Mouse (Mus musculus) ES-Bruce4 (cell line): Measurements from ENCODE around the gene Bcl9. TPM values are rescaled to one million over a fixed set of nuclear protein-coding genes. Genes with fewer than 3 reads are reported as not detected.

ENCODE experiments used
- H3K27ac ChIP-seq: 2 replicates; pipeline ENCODE4 v1.5.1; 2012; ENCODE audit warnings: low read length, inconsistent platforms; ENCODE audit not compliant: insufficient read depth
- H3K27me3 ChIP-seq: 2 replicates; pipeline ENCODE4 v1.6.1; 2012; ENCODE audit warnings: mild to moderate bottlenecking, low read length, inconsistent platforms; ENCODE audit not compliant: control insufficient read depth, poor library complexity, insufficient read depth, severe bottlenecking
- H3K36me3 ChIP-seq: 2 replicates; pipeline ENCODE4 v1.6.1; 2012; ENCODE audit warnings: inconsistent platforms, mild to moderate bottlenecking, low read length, moderate library complexity; ENCODE audit not compliant: control insufficient read depth, poor library complexity, insufficient read depth, severe bottlenecking
- H3K4me1 ChIP-seq: one replicate; pipeline ENCODE4 v1.8.1; 2011; ENCODE audit warnings: low read length; ENCODE audit not compliant: control insufficient read depth, insufficient read depth
- H3K4me3 ChIP-seq: 2 replicates; pipeline ENCODE4 v1.5.1; 2011; ENCODE audit warnings: low read depth, mild to moderate bottlenecking, low read length
- H3K9ac ChIP-seq: 2 replicates; pipeline ENCODE4 v1.6.1; 2012; ENCODE audit warnings: low read depth, mild to moderate bottlenecking, inconsistent platforms; ENCODE audit not compliant: poor library complexity, severe bottlenecking
- H3K9me3 ChIP-seq: replicated peaks from 2 replicates; pipeline ENCODE4 v1.6.1; 2012; ENCODE audit warnings: mild to moderate bottlenecking, low read length, inconsistent platforms; ENCODE audit not compliant: control insufficient read depth, poor library complexity, insufficient read depth, severe bottlenecking
- CTCF ChIP-seq: IDR thresholded peaks from one replicate; pipeline ENCODE4 v1.8.1; 2011; ENCODE audit warnings: low read depth, low read length
- EP300 ChIP-seq: IDR thresholded peaks from 2 replicates; pipeline ENCODE4 v1.6.1; 2011; ENCODE audit warnings: low read depth, low read length; ENCODE audit not compliant: insufficient read depth
- POLR2A ChIP-seq: IDR thresholded peaks from one replicate; pipeline ENCODE4 v1.8.1; 2011; ENCODE audit warnings: low read length; ENCODE audit not compliant: insufficient read depth
- polyA plus RNA-seq: library from polyadenylated mRNA; stranded (reverse); fragments of >200 nt; gene quantifications from 2 replicates; pipeline ENCODE4 v1.2.4, GENCODE M21; 2011; ENCODE audit warnings: low read depth; ENCODE audit not compliant: missing spikeins, insufficient read depth, insufficient read length

Bcl9 gene
- polyA plus RNA-seq, 1 experiment = 32.1 TPM

- no peak for TF ChIP-seq CTCF
- no peak for TF ChIP-seq POLR2A
- no peak for TF ChIP-seq EP300
- Histone ChIP-seq H3K9ac (peak overlapping the region; percentile 22), H3K4me1 (peaks cover 5% of the 10 kb centered on the region), H3K36me3 (peaks cover 7% of the 10 kb centered on the region), H3K9me3 (no peaks in the 10 kb centered on the region), H3K27me3 (no peaks in the 10 kb centered on the region), H3K4me3 (peak overlapping the region; percentile 11), H3K27ac (peak overlapping the region; percentile 66)
Observed at GRCm38 (mm10) chr3:97160908-97161307, 136.8 kb downstream of the Bcl9 start.

- Histone ChIP-seq H3K4me3 (no peak overlapping the region), H3K4me1 (peaks cover 5% of the 10 kb centered on the region), H3K27me3 (no peaks in the 10 kb centered on the region), H3K27ac (0 out of 2 replicates have a peak overlapping the region, but pooled peaks have one; percentile 21), H3K9me3 (no peaks in the 10 kb centered on the region), H3K36me3 (peaks cover 4% of the 10 kb centered on the region; the same call in 1 of the 2 replicates), H3K9ac (peak overlapping the region; percentile 87; the same call in 1 of the 2 replicates)
- no peak for TF ChIP-seq EP300
- TF ChIP-seq CTCF = no peak
- no peak for TF ChIP-seq POLR2A
Observed at GRCm38 (mm10) chr3:97159986-97160385, 137.7 kb downstream of the Bcl9 start.

- Histone ChIP-seq H3K4me1 (peaks cover 5% of the 10 kb centered on the region), H3K9ac (peak overlapping the region; percentile 87), H3K9me3 (no peaks in the 10 kb centered on the region), H3K4me3 (peak overlapping the region; percentile 85), H3K36me3 (peaks cover 4% of the 10 kb centered on the region; the same call in 1 of the 2 replicates), H3K27ac (peak overlapping the region; percentile 67), H3K27me3 (no peaks in the 10 kb centered on the region)
- TF ChIP-seq POLR2A (no peak), EP300 (peak; percentile 87), CTCF (no peak)
Observed at GRCm38 (mm10) chr3:97159509-97159850, 138.2 kb downstream of the Bcl9 start.

GRCm38 (mm10) chr3:97158611-97159508 is 138.9 kb downstream of the Bcl9 start, which contains the start of gene Acp6:
TSS of gene Acp6 (plus strand) at chr3:97158777.
- Histone ChIP-seq H3K27me3 (no peaks in the 10 kb centered on the region), H3K27ac (peak within 1 kb of the TSS; percentile 79), H3K9ac (peak within 1 kb of the TSS; percentile 87), H3K36me3 (peaks cover under 1% of the 10 kb centered on the region; the same call in 1 of the 2 replicates), H3K4me3 (peak within 1 kb of the TSS; percentile 86), H3K9me3 (no peaks in the 10 kb centered on the region), H3K4me1 (peaks cover 5% of the 10 kb centered on the region)
- TF ChIP-seq POLR2A (peak; percentile 10), CTCF (no peak), EP300 (no peak)

GRCm38 (mm10) chr3:97157958-97158599 is 139.6 kb downstream of the Bcl9 start:
- Histone ChIP-seq H3K36me3 (no peaks in the 10 kb centered on the region), H3K27ac (peak overlapping the region; percentile 79), H3K4me1 (peaks cover 2% of the 10 kb centered on the region), H3K4me3 (peak overlapping the region; percentile 86), H3K9ac (peak overlapping the region; percentile 87), H3K9me3 (no peaks in the 10 kb centered on the region), H3K27me3 (no peaks in the 10 kb centered on the region)
- TF ChIP-seq POLR2A (no peak), CTCF (no peak), EP300 (no peak)

GRCm38 (mm10) chr3:97157308-97157707 is 140.4 kb downstream of the Bcl9 start:
- no peak overlapping the region for H3K9ac ChIP-seq

More at GRCm38 (mm10) chr3:97157308-97157707, 140.4 kb downstream of the Bcl9 start:
- TF ChIP-seq CTCF (no peak), POLR2A (no peak), EP300 (no peak)
- no peaks in the 10 kb centered on the region for H3K9me3 ChIP-seq
- no peaks in the 10 kb centered on the region for H3K36me3 ChIP-seq
- peaks cover 2% of the 10 kb centered on the region for H3K4me1 ChIP-seq
- H3K27ac ChIP-seq = no peak overlapping the region
- no peaks in the 10 kb centered on the region for H3K27me3 ChIP-seq
- H3K4me3 ChIP-seq = no peak overlapping the region
